Mouse (Mus musculus): ENCODE measurements at regions not wholly inside any gene's neighbourhood (a gene's known extent, or its start where the extent isn't known, plus 50 kb on each side); places are given as distances from the start of the nearest gene placed in this dataset.

DNA sequence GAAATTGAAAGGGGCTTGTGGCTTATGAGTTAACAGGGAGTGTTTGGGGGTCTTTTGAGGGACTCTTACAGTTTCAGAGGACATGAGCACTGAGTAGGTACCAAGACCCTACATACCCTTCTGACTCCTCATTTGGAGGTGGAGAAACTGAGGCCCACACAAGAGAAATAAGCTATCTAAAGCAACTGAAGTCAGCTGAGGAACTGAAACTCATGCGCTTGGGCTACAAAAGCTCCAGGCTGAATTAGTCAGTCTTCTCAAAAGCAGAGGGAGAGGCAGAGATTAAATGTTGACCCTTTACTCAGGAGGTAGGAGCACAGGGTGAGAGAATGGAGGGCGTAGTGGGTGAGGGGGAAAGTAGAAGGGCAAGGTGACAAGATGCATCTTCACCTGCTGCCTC lies 186.2 kb upstream of the Usp24 start:
- TF ChIP-seq CTCF (IDR thresholded peaks at IDR 0.05), result no peak
- TF ChIP-seq EP300 (IDR thresholded peaks at IDR 0.05), result no peak
